Mouse (Mus musculus) left cerebral cortex, adult 2 months (tissue): ENCODE data around the gene Cenpj. TPM values are rescaled to one million over a fixed set of nuclear protein-coding genes. Genes with fewer than 3 reads are reported as not detected.

ENCODE experiments used
- DNase-seq, 2 experiments: peaks; one replicate each; pipeline ENCODE4 v3.0.0; 2021 to 2022; ENCODE audit warnings: low spot score in 2 of 2, mixed read lengths in 1 of 2; ENCODE audit errors: extremely low spot score in 1 of 2
- H3K27ac ChIP-seq: fragments of 200-600 bp; 2 replicates; pipeline ENCODE4 v1.8.1; 2022
- H3K4me3 ChIP-seq: fragments of 200-600 bp; 2 replicates; pipeline ENCODE4 v1.8.1; 2022
- CTCF ChIP-seq: fragments of 200-600 bp; IDR thresholded peaks from 2 replicates; pipeline ENCODE4 v1.8.1; 2022; ENCODE audit warnings: antibody characterized with exemption, mild to moderate bottlenecking, moderate library complexity
- intact Hi-C: fragments of 180-260 bp; cut with DNase I; formaldehyde crosslinking; loops from one replicate; pipeline ENCODE4 v1.15.1; 2025
- long read RNA-seq, 2 experiments: library from polyadenylated mRNA; stranded (forward); transcript quantifications; one replicate each; pipeline ENCODE4 v2.0.0; 2021; ENCODE audit warnings: borderline mapping rate in 2 of 2
- total RNA-seq, 2 experiments: library from RNA; stranded (reverse); gene quantifications; 2 replicates each; pipeline ENCODE4 v1.2.3; 2021

The Cenpj gene
- 1 to 10 TPM; 2.3 to 3.5 TPM for total RNA-seq
- long read RNA-seq, experiment 1, partial matches to known transcripts = 0 of 4 reads
- long read RNA-seq, experiment 1, other reads (novel, unspliced or antisense) = 4 of 4 reads
- long read RNA-seq, experiment 2, partial matches to known transcripts = 0 of 3 reads
- long read RNA-seq, experiment 2, other reads (novel, unspliced or antisense) = 3 of 3 reads

GRCm38 (mm10) chr14:56575416-56575815, at the start of gene Cenpj, which contains the start of gene Parp4:
Gene Cenpj (minus strand): TSS chr14:56575425.
Gene Parp4 (plus strand): TSS chr14:56575619.
- no peak for TF ChIP-seq CTCF
- peak; percentile 43 to 48 for DNase-seq
- intact Hi-C loops = loop anchor here (10.0 kb wide), 1 partner anchor 199 kb away; the partner anchor contains the start of gene Pspc1
- Histone ChIP-seq H3K27ac (peak within 1 kb of the TSS; percentile 33), H3K4me3 (peak within 1 kb of the TSS; percentile 69)

DNA sequence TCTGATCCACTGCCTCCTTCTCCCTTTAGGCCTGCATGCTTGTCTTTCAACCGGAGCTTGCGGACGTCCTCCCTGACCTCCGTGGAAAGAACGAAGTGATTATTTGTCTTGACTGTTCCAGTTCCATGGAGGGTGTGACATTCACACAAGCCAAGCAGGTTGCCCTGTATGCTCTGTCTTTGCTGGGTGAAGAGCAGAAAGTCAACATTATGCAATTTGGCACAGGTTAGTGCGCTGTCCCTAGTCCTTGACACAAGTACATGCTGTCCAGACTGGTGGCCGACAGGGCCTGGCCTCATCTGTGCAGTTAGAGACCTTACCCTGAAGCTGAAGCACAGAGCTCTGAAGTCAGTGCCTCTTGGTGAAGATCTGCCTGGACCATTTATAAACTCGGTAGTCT, 45.2 kb upstream of the Cenpj start:
- no peak for DNase-seq
- intact Hi-C loops = no loop called here
- Histone ChIP-seq H3K27ac (no peak overlapping the region), H3K4me3 (no peak overlapping the region)
- TF ChIP-seq CTCF = no peak

DNA sequence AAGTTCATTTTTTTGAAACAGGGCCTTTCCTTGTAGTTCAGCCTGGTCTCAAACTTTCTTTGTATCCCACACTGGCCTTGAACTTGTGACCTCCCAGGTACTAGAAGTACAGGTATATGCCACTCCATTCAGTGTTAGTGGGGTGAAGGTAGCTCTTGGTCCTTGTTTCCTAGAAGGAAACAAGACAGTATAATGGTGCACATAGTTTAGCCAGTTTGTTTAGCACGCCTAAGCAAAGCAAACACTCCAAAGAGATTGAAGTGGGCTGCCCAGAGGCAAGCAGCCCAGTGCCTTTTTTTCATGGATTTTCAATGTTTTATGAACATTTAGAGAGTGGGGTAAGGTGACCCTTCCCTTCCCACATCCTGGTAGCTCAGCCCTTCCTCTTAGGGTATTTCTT, 42.2 kb upstream of the Cenpj start:
- H3K27ac ChIP-seq = no peak overlapping the region
- no peak overlapping the region for H3K4me3 ChIP-seq
- no peak for TF ChIP-seq CTCF
- no peak for DNase-seq
- intact Hi-C loops = no loop called here

GRCm38 (mm10) chr14:56613212-56613611, 38.0 kb upstream of the Cenpj start:
- DNase-seq = no peak
- intact Hi-C loops = no loop called here
- TF ChIP-seq CTCF = no peak

DNA sequence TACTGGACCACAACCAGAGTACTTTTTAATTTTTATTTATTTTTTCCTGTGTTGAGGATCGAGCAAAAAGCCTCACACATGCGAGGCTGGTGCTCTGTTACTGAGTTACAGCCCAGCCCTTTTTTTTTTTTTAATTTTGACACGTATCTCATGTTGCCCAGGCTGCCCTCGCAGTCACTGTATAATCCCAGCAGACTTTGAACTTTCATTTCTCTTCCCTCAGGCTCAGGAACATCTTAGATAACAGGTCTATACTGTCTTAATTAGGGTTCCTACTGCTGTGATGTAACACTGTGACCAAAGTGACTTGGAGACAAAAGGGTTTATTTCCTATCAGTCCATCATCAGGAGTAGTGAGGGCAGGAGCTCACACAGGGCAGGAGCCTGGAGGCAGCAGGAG, 29.9 kb upstream of the Cenpj start:
- no peak for TF ChIP-seq CTCF

More at GRCm38 (mm10) chr14:56613212-56613611, 38.0 kb upstream of the Cenpj start:
- Histone ChIP-seq H3K4me3 (no peak overlapping the region), H3K27ac (no peak overlapping the region)

DNA sequence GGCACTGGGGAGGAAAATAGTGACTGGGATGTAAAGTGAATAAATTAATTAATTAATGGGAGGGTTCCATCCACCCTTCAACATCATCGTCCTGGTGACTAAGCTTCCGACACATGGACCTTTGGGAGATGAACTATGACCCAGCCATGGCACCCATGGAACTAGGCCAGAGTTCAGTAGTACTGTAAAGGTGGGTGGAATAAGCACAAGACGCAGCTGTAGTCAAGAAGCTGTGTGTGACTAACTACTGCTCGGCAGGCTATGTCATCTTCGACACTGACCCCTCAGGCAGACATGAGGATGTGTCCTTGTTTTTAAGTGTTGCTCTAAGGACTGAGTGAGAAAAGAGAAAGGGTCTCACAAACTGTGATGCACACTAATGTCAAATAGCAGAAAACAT, 29.2 kb upstream of the Cenpj start:
- no peak overlapping the region for H3K4me3 ChIP-seq
- no peak for TF ChIP-seq CTCF
- intact Hi-C loops = no loop called here
- H3K27ac ChIP-seq = no peak overlapping the region
- DNase-seq = no peak

More for the DNA sequence above, 29.9 kb upstream of the Cenpj start:
- Histone ChIP-seq H3K4me3 (no peak overlapping the region), H3K27ac (no peak overlapping the region)
- intact Hi-C loops = no loop called here
- no peak for DNase-seq

- no peak overlapping the region for H3K27ac ChIP-seq
- TF ChIP-seq CTCF = no peak
- intact Hi-C loops = loop anchor here (1.0 kb wide), 1 partner anchor 32 kb away; no protein-coding TSS in a partner anchor
Measured at GRCm38 (mm10) chr14:56602069-56602468, 26.8 kb upstream of the Cenpj start.

GRCm38 (mm10) chr14:56598759-56599158, 23.5 kb upstream of the Cenpj start:
- intact Hi-C loops = no loop called here
- peak in 1 of 2 experiments; percentile 11 for DNase-seq
- TF ChIP-seq CTCF = peak; percentile 56
- H3K4me3 ChIP-seq = no peak overlapping the region
- H3K27ac ChIP-seq = no peak overlapping the region

More at GRCm38 (mm10) chr14:56602069-56602468, 26.8 kb upstream of the Cenpj start:
- no peak overlapping the region for H3K4me3 ChIP-seq
- no peak for DNase-seq

DNA sequence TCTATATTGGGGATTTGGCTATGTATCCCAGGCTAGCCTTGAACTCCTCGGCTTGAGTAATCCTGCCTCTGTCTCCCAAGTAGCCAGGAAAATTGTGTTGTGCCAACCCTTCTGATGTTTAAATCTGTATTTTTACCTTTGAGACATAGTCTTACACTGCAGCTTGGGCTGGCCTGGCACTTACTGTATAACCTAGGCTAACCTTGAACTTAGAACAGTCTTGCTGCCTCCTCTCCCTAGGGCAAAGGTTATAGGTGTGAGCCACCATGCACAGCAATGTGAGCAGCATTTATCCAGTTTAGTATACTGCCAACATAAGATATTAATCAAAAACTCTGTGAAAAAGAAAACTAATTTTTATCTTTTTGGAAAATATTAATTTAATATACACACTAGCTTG, 19.6 kb upstream of the Cenpj start:
- no peak overlapping the region for H3K4me3 ChIP-seq
- intact Hi-C loops = no loop called here
- no peak for TF ChIP-seq CTCF
- H3K27ac ChIP-seq = no peak overlapping the region
- DNase-seq = no peak

DNA sequence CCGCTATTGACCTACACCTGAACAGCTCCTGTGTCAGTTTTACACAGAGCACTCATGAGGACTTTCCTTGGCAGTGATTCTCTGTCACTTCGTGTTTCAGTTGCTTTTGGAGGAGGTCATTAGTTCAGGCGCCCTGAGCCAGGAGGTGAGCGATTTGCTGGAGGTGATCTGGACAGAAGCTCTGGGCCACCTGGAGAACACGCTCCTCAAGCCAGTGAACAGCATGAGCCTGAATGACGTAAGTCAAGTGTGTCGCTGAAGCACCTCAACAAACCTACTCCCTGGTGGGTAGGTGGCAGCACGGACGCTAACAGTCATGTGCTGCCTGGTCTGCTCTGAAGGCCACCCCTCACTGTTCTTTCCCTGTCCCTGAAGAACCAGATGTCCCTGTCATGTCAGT, 17.0 kb upstream of the Cenpj start:
- DNase-seq = no peak
- intact Hi-C loops = no loop called here
- H3K27ac ChIP-seq = no peak overlapping the region
- no peak for TF ChIP-seq CTCF
- H3K4me3 ChIP-seq = no peak overlapping the region

DNA sequence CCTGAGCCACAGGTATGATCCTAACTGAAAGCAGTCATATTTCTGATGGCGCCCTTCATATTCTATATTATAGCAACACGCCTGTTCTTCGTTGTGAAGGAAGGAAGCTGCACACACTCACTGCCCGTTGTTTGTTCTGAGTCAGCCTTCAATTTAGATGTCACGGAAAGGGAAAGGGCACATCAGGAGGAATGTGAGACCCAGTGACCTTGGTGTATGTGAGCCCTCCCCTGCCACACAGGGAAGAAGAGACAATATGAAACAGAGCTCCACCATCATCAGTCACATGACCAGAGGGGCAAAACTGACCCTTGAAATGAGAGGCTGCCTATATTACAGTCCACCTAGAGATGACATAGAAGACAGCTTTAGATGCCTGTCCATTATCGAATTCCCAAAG, 7.1 kb upstream of the Cenpj start:
- no peak for TF ChIP-seq CTCF
- intact Hi-C loops = no loop called here
- H3K4me3 ChIP-seq = no peak overlapping the region
- no peak overlapping the region for H3K27ac ChIP-seq
- DNase-seq = no peak

DNA sequence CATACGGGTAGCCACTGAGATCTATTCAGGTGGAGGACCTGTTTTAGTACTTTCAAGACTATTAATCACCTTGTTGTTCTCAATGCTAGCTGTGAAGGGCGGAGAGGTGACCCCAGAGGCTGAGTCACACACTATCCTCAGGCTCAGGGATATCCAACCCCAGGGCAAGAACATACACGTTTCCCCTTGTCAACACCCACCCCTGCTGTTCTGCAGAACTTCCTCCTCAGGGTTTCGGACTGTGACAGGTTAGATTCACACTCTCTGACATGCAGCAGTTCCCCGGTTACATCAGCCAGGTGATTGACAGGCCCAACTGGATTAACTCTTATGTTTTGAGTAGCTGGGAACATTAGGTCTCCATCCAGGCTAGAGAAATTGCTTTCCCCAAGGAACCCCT, 5.9 kb upstream of the Cenpj start:
- TF ChIP-seq CTCF = no peak
- no peak for DNase-seq
- H3K4me3 ChIP-seq = no peak overlapping the region
- intact Hi-C loops = no loop called here
- H3K27ac ChIP-seq = no peak overlapping the region

DNA sequence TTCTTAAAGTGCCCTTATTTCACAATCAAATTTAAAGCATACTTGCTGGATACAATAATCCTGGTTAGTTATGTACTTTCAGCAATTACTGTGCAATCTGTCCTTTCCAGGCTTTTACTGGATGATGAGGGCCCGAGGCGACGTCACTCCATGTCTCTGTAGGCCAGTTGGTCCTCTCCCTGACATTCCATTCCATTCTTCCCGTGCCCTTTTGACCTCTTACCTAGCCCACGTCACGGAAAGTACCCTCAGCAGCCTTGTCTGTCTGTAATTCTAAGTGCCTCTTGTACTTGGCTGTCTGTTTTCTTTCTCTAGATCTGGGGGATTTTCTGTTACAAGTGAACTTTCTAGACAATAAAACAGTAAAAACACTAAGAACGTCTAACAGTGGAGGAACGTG, 3.8 kb upstream of the Cenpj start:
- intact Hi-C loops = loop anchor here (10.0 kb wide), 1 partner anchor 196 kb away; the partner anchor contains the start of gene Pspc1
- DNase-seq = no peak
- Histone ChIP-seq H3K27ac (no peak overlapping the region), H3K4me3 (no peak overlapping the region)
- TF ChIP-seq CTCF = no peak
